Mouse (Mus musculus) spleen, adult 12 weeks (tissue): ENCODE measurements around the gene Tfr2.

Experiments
- DNase-seq: peaks from one replicate; pipeline ENCODE4 v3.0.0; 2022; ENCODE audit warnings: low spot score

The Tfr2 gene

DNA sequence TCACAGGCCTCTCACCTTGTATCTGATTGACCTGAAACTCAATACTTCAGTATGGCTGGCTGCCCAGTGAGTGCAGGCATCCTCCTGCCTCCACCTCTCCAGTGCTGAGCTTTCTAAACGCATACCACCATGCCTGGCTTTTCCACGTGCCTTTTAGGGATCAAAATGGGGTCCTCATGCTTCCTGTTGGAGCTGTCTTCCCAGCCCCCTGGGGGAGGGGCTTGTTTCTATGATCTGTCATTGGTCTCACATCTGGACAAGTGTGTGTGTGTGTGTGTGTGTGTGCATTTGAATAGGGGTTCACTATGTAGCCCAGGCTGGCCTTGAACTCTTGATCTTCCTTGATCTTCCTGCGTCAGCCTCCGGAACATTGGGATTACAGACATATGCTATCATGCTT, 32.2 kb upstream of the Tfr2 start:
- no peak for DNase-seq

- no peak for DNase-seq
Observed at GRCm38 (mm10) chr5:137539291-137539801, 30.3 kb upstream of the Tfr2 start.

DNA sequence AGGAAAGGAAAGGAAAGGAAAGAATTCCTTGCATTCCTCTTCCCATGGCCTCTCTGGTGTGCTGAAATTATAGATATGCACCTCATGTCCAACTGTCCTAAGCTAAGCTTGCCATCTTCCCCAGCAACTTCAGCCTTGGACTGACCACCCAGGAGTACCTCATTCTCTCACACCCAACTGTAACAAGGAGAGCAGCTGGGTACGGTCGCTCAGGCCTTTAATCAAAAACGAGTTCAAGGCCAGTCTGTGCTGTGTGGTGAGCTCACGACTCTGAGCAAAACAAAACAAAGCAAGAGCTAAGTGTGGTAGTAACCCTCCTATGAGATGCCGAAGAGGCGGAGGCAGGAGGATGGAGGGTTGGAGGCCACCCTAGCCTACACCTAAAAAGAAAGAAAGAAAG, 28.6 kb upstream of the Tfr2 start:
- no peak for DNase-seq

- DNase-seq: no peak
Observed at GRCm38 (mm10) chr5:137541768-137542540, 27.7 kb upstream of the Tfr2 start.

DNA sequence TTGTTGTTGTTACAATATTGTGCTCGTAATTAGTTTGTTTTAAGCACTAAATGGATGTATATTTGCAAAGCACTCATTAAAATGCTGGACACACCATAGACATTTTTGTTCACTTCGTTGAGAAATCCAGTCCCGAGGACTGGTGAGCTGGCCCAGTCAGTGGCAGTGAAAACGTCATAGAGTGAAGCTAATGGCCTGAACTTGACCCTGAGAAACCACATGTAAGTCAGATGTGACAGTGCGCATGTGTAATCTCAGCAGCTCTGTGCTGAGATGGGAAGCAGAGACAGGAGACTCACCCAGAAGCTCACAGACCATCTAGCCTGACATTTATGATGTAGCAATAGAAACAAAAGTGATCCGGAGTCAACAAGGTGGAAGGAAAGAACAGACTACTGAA, 24.7 kb upstream of the Tfr2 start:
- no peak for DNase-seq

- no peak for DNase-seq
Observed at GRCm38 (mm10) chr5:137545596-137545995, 24.0 kb upstream of the Tfr2 start.

DNA sequence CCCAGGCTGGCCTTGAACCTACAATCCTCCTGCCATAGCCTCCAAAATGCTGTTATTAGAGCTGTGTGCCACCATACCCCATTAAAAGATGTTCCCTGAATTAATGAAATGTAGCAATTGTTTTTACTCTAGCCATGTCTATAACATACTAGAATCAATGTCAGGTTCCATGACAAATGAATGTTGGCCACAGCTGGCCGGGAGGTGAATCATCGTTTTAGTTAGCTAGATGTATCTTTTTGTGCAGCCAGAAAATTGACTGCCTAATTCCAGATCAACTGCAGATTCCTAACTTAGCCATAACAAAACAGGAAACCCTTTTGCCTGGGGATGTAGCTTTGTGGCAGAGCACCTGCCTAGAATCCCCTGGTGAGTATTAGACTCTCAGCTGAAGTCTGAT, 19.8 kb upstream of the Tfr2 start:
- no peak for DNase-seq

DNA sequence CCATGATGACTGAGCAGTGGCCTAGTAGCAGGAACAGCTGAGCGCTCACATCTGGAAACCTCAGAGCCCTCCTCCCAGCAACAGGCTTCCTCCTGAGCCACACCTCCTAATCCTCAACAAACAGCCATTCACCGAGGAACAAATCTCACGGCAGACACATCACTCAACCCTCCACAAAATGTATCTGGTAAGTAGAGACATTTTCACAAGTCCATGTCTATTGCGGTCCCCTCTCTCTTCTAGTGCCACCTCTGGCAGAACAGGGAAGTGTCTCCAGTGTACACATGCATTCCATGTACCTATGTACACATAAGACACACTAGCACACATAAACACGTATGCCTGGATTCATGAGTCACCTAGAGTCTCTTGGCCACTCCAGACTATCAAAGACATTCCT, 18.5 kb upstream of the Tfr2 start:
- DNase-seq: no peak

DNA sequence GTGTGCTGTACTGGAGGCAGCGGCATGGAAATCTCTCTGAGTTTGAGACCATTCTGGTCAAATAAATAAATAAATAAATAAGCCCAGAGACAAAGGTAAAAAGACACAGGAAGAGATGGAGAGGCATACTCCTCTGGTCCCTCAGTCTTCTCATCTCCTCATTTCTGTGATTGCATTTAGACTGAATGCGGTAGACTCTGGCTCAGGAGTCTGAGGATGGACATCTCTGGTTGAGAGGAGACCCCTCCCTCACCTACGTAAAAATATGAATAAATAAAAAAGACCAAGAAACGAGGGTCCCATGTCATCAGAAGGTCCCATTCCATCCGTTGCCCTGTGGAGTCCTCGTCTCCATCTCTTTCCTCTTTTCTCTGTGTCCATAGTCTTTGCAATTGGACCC, 16.6 kb upstream of the Tfr2 start:
- no peak for DNase-seq

DNA sequence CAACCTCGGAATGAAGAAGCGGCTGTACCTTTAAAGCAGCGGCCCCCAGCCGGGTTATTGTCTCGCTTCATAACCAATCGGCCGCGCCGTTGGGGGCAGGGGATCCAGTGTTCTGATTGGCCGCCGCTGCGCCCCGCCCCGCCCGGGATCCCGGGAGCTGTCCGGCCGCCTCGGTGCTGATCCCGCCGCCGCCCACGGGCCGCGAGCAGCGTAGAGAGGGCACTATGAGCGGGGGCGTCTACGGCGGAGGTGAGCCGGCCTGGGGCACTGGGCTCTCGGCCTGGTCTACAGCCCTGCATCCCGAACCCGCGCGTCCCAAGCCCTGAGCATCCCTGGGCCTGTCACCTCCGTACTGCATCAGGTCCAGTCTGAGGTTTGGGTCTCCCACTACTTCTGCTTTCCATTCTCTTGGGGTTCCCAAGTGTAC, 16.2 kb upstream of the Tfr2 start, which contains the start of gene Actl6b:
Gene Actl6b (plus strand): TSS at position 107 of the 427 bp plus-strand sequence.
- peak; percentile 46 for DNase-seq

GRCm38 (mm10) chr5:137553898-137554297, 15.7 kb upstream of the Tfr2 start:
- DNase-seq: no peak

DNA sequence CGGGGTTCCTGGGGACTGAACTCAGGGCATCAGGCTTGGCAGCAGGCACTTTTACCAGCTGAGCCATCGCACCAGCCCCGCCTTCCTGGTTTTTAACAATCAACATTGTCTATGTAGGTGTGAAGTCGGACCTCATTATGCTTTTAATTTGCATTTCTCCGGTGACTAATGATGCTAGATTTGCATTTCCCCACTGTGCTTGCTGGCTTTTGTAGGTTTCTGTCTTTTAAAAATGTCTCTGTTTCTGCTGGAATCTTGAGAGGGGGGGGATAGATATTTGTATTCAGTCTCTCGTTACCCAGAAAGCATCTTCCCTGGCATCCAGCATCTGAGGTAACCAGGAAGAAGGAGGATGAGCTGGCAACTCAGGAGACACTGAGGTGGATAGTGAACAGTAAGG, 8.1 kb upstream of the Tfr2 start:
- no peak for DNase-seq

DNA sequence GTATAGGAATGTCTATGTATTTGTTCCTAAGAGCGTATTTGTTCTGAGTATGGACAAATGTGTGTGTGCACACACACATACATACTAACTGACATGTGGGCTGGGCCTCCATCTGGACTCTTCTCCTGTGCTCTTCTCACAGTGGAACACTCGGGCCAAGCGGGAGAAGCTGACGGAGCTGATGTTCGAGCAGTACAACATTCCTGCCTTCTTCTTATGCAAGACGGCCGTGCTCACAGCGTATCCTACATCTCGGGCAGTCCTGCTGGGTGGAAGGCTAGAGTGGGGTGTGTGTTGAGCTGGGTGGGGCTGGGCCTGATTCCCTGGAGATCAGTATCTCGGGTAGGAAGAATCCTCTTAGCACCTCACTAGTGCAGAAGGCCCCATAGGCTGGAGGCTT, 6.7 kb upstream of the Tfr2 start:
- DNase-seq: no peak

DNA sequence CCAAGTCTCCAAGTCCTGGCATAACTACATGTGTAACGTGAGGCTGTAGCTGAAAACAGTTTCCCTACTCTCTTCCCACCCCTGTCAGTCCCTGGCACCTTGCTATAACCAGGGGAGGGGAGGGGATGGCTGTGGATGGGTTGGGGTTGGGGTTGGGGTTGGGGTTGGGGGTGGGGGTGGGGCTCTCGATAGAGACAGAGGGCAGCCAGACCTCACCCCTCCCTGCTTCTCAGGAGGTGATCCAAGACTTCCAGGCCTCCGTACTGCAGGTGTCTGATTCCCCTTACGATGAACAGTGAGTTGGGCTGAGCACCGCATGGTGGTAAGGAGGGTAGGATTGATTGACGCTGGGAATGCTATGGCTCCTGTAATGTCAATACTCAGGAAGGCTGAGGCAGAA, 3.9 kb upstream of the Tfr2 start:
- no peak for DNase-seq

GRCm38 (mm10) chr5:137566416-137566815, 3.2 kb upstream of the Tfr2 start:
- DNase-seq: no peak

DNA sequence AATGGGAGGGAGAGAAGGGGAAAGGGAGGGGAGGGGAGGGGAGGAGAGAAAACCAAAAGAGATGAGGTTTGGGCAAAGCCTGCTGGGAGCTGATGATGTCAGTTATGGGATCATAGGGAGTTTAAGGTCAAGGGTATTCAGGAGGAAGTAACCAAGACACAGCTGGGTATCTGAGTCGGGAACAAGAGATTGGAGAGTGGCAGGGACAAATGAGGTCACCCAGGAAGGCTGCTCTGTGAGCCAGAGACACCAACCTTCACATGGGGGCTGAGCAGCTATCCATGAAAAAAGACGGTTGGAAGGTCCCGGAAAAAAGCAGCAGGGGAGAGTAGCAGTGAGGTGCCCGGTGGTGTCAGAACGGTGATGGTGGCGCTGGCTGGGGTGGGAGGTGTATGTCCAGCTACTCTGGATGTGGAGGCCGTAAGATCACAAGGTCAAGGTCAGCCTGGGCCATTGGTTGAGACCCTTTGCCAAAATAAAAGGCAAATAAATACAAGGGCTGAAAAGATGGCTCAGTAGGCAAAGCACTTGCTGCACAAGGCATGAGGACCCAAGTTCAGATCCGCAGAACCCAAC, 1.3 kb upstream of the Tfr2 start:
- DNase-seq: no peak

GRCm38 (mm10) chr5:137569031-137569430, 609 bp upstream of the Tfr2 start:
- DNase-seq: no peak

- DNase-seq: no peak
Observed at GRCm38 (mm10) chr5:137570181-137570580, 541 bp downstream of the Tfr2 start.

- peak; percentile 46 for DNase-seq
Observed at GRCm38 (mm10) chr5:137570691-137571586, 1.3 kb downstream of the Tfr2 start.

DNA sequence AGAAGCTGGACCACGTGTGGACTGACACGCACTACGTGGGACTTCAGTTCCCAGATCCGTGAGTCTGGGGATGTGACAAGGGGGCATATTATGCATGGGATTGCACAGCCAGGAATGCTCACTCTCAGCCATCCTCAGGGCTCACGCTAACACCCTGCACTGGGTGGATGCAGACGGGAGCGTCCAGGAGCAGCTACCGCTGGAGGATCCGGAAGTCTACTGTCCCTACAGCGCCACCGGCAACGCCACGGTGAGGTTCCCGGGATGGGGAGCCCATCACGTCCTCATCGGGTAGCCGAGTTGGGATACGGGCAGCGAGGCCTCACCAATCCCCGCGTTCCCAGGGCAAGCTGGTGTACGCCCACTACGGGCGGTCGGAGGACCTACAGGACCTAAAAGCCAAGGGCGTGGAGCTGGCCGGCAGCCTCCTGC, 4.8 kb downstream of the Tfr2 start:
- no peak for DNase-seq

GRCm38 (mm10) chr5:137580246-137580645, 10.6 kb downstream of the Tfr2 start:
- no peak for DNase-seq

- DNase-seq: no peak
Observed at GRCm38 (mm10) chr5:137582702-137583101, 13.1 kb downstream of the Tfr2 start.
